Mouse (Mus musculus) urinary bladder, adult 2 months (tissue): ENCODE data around the gene Ampd1. TPM values are rescaled to one million over a fixed set of nuclear protein-coding genes. Genes with fewer than 3 reads are reported as not detected.
"Not testable (repeated sequence)": the region's sequence is repeated elsewhere in the genome, so short reads cannot be mapped to it uniquely, and the experiment has no call there.

Experiments used
- DNase-seq: peaks from one replicate; pipeline ENCODE4 v3.0.0; 2022; ENCODE audit warnings: low spot score
- polyA plus RNA-seq: library from polyadenylated mRNA; depleted of rRNA; stranded (reverse); fragments of >200 nt; gene quantifications from 2 replicates; pipeline ENCODE4 v1.2.3, GENCODE M21; 2012

Gene Ampd1
- polyA plus RNA-seq, 1 experiment, result 0.11 TPM

DNA sequence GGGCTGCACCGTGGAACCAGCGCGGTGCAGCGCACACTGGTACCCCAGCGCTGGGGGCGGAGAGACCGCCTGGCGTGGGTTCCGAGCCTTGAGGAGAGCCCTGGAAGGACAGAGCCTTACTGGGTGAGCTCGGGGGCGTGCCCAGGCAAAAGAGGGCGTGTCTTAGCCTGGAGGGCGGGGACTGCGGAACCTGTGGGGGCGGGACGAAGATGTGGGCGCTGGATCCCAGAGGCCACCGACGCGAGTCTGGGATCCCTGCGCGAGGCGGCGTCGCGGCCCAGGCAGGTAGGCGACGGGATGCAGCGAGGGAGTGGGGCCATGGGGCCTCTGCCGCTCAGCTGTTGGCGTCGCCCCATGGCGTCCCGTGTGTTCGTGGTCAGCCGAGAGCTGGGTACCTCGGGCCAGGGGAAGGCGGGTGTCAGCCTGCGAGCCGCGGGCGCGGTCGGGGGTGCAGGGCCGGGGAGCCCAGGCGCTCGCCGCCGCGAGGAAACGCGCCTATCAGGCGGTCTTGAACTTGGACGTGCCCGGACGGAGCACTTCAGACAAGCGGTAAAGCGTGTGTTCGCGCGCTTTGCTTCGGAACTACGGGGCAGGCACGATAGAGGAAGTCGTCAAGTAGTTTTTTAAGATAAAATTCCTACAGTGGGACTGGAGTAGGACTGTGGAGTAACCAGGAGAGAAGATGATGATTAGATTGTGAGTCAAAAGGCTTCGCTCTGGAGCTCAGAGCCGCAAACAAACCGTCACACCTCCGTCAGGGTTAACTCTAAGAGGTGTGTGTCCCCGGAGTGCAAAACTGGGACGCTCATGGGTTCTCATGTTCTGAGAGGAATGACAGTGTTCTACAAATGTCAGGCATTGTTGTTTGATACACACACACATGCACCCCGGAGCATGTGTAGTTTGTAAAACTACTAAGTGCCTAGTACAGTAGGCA, 28.9 kb downstream of the Ampd1 start, which contains the start of gene Dennd2c:
Dennd2c (plus strand) TSS at position 151 of the 937 bp plus-strand sequence.
- DNase-seq, result peak; percentile 88

GRCm38 (mm10) chr3:103107565-103108240, 33.9 kb downstream of the Ampd1 start:
- DNase-seq, result no peak

- no peak for DNase-seq
These were observed 38.4 kb downstream of the Ampd1 start for GRCm38 (mm10) chr3:103112216-103112615.

DNA sequence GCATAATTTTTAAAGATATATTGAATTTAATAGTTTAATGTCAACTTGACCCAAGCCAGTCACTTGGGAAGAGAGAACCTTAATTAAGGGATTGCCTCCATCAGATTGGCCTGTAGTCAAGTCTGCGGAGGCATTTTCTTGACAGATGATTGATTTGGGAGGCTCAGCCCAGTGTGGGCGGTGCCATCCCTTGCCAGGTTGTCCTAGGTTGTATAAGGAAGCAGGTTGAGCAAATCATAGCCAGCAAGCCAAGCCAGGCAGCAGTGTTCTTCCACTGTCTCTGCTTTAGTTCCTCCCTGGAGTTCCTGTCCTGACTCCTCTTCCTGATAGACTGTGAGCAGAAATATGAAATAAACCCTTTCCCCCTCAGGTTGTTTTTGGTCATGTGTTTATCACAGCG, 49.8 kb downstream of the Ampd1 start:
- DNase-seq, result no peak

DNA sequence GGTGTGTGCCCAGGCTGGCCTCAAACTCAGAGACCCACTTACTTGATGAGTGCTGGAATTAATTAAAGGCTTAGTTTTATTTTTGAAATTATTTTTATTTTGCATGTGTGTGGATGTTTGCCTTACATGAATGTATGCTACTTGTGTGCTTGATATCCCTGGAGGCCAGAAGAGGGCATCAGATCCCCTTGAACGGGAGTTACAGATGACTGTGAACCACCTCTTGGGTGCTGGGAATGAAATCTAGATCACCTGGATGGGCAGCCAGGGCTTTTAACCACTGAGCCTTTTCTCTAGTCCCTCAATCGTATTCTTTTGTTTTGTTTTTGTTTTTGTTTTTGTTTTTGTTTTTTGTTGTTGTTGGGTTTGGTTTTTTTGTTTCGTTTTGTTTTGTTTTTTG, 52.3 kb downstream of the Ampd1 start:
- DNase-seq, result no peak

DNA sequence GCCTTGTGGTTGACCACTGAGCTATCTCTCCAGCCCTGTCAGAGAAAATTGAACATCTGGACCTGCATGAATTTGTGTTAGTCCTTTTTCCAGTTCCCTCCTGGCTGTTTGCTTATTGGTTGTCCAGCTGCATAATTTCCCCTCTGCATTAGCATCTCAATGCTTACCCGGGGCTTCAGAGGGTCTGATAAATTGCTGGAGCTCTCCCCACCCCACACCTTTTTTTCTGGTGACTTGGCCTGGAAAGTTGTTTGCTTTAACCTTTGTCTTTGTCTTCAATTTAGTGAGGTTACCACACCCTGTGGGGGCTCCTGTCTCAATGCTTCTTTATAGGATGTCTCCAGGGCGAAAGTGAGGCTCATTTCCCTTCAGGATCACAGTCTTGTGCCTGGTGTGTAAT, 53.4 kb downstream of the Ampd1 start:
- DNase-seq, result no peak

- DNase-seq, result no peak
These were observed 53.9 kb downstream of the Ampd1 start for GRCm38 (mm10) chr3:103127721-103128120.

GRCm38 (mm10) chr3:103128251-103128650, 54.4 kb downstream of the Ampd1 start:
- DNase-seq, result no peak

DNA sequence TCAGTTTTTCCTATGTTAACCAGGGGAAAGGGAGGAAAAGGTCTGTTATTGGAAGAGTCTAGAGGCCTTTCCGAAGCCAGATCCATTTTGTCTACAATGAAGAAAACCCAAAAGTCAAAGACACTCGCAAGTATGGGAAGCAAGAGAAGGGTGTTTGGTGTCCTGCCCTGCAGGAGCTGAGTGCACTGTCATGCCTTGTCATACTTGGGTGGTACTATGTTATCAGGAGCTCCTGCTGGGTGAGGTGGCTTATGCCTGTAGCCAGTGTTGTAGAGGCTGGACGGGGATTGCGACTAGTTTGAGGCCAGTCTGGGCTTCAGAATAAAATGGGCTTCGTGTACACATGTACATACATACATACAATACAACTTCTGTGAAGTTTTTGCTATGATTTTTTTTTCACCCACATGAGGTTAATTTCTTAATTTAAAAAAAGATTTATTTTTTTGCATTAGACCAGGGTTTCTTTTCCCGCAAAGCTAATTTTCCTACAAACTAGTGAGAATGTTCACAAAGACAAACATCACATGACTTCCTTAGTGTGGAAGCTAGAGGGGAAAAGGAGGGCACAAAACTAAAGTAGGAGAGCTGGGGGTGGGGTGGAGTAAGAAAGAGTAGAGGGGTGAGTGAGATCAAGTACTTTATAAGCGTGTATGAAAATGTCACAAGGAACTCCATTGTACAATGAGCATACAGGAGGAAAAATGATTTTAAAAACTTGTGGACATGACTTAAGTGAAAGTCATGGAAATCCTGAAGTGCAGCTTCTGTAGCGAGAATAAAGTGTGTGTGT, 55.7 kb downstream of the Ampd1 start:
- no peak for DNase-seq

GRCm38 (mm10) chr3:103130236-103130751, 56.5 kb downstream of the Ampd1 start:
- DNase-seq, result no peak

GRCm38 (mm10) chr3:103133098-103133497, 59.3 kb downstream of the Ampd1 start:
- DNase-seq, result no peak

- DNase-seq, result no peak
These were observed 62.7 kb downstream of the Ampd1 start for GRCm38 (mm10) chr3:103136414-103137077.

GRCm38 (mm10) chr3:103139047-103139446, 65.2 kb downstream of the Ampd1 start:
- no peak for DNase-seq

DNA sequence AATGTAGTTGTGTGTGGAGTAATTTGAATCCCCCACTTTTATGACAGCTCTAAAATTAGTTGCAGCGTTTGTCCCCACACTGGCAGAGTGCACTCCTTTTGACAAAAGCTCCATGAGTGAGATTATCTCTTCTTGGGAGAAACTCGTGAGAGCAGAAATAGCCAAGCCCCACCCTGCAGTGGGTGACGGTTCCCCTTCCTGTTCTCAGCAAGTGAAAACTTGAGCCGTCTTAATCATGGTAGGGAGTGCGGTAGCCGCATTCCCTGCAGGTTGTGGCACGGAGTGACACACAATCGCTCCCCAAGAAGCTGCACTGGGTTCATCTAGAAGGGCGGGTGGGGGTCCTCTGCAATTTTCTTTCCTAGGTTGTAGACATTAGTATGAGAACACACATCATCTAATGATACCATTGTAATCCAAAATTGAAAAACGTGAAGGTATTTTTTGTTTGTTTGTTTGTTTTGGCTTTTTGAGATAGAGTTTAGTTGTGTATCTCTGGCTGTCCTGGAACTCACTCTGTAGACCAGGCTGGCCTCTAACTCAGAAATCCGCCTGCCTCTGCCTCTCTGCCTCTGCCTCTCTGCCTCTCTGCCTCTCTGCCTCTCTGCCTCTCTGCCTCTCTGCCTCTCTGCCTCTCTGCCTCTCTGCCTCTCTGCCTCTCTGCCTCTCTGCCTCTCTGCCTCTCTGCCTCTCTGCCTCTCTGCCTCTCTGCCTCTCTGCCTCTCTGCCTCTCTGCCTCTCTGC, 66.5 kb downstream of the Ampd1 start:
- DNase-seq, result not testable (repeated sequence)

DNA sequence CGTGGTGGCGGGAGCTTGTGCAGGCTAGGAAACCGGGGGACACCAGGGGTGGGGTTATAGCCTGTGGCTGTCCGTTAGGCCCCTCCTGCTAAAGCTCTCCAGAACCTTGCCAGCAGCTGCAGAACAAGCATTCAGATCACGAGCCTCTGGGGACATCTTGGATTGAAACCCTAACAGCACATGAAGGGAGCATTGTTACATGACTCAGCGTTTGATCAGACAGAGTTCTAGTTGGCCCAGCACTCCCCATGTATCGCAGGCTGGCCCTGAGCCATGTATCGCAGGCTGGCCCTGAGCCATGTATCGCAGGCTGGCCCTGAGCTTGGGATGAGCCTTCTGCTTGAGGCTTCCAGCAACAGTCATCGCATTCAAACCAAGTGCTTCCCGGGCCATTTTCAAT, 67.5 kb downstream of the Ampd1 start:
- no peak for DNase-seq

DNA sequence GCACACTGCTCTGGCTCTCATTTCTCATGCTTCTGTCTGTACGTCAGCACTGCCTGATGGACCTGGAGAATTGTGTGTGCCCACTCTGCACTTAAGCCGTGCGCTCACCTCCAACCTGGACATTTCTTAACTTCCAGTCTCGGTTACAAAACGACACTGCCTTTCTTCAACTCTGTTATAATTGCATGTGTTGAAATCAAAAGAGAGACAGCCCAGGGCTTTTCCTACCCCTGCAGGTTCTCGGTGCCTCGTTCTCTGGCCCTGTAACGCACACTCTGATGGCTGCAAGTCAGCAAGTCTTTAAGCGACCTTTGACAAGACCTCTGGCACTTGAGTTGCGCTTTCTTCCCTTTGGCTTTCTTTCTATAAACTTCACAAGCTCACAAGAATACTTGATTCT, 68.6 kb downstream of the Ampd1 start:
- DNase-seq, result no peak

GRCm38 (mm10) chr3:103145336-103145735, 71.5 kb downstream of the Ampd1 start:
- DNase-seq, result no peak

- no peak for DNase-seq
These were observed 72.0 kb downstream of the Ampd1 start for GRCm38 (mm10) chr3:103145791-103146190.

GRCm38 (mm10) chr3:103146330-103147166, 72.7 kb downstream of the Ampd1 start:
- peak; percentile 29 for DNase-seq

GRCm38 (mm10) chr3:103147775-103148174, 74.0 kb downstream of the Ampd1 start:
- DNase-seq, result no peak
